Mouse (Mus musculus) embryonic fibroblast, embryonic 13.5 days (primary cell): ENCODE measurements around the gene 2300002M23Rik.

Experiments
- CTCF ChIP-seq: IDR thresholded peaks from 2 replicates; pipeline ENCODE4 v1.5.1; 2011; ENCODE audit warnings: mild to moderate bottlenecking, control low read depth, low read length, moderate library complexity, borderline replicate concordance; ENCODE audit not compliant: insufficient read depth
- POLR2A ChIP-seq: IDR thresholded peaks from 2 replicates; pipeline ENCODE4 v1.6.1; 2011; ENCODE audit warnings: low read depth, mild to moderate bottlenecking, control low read depth, low read length, moderate library complexity

DNA sequence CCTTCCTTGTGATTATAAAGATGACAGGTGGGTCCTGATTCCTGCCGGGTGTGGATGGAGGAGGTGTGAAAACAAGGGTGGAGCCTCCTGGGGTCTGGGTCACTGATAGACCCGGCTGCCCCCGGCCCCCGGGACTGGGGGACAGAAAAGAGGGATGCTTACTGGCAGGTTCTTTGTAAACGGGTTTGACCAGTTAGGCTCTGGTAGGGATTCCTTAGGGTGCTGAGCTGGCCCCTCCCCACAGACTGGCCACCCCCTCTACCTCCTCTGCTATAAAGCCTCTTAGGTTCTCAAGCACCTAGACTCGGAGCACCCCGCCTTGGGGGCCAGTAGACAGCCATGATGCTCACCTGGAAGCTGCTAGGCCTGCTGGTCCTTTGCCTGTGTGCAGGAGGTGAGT is 34.3 kb upstream of the 2300002M23Rik start, which contains the start of gene Psors1c2:
- TF ChIP-seq CTCF = no peak
- TF ChIP-seq POLR2A = no peak
